15 mouse cellular contexts compared by ENCODE assay signal in genomic region chr5:77090521-77091096, GRCm38 (mm10). TPM values are rescaled to one million over a fixed set of nuclear protein-coding genes. Genes with fewer than 3 reads are reported as not detected.
DNase-seq lines count a peak whose midpoint lies in the region; ATAC-seq and TF ChIP-seq lines count a peak whose summit lies in the region.
"Had no signal": no experiment of that assay in that cellular context is flagged by ENCODE, and none has a peak within 500 bp of the region (broad histone marks: within the 10 kb centered on the region; RNA-seq: fewer than 3 reads in every experiment).

No protein-coding gene starts in this region.

- ATAC-seq in heart, embryonic 13.5 days (ENCODE audit: extremely low read depth, insufficient number of reproducible peaks, low FRiP score, low TSS enrichment), result no peak
- no peak for ATAC-seq in lung, postnatal 0 days
- ATAC-seq in neural tube, embryonic 14.5 days (ENCODE audit: low read depth), result 0 out of 2 replicates have a peak, but pooled peaks have one; percentile 20
- ATAC-seq: intestine, embryonic 15.5 days had no signal

- DNase-seq in heart, postnatal 4 days, result no peak
- peak; percentile 44 for DNase-seq in lung, postnatal 0 days (ENCODE audit: low spot score)
- DNase-seq in lung, postnatal 10 days, result no peak
- peak; percentile 54 for DNase-seq in forebrain, embryonic 10.5 days (ENCODE audit: extremely low spot score, low spot score)
- DNase-seq in frontal cortex, postnatal 36 days (ENCODE audit: low spot score in 2 of 2), result no peak
- no peak for DNase-seq in cerebellum, adult 11 months
- DNase-seq: cerebellum, postnatal 14 days; kidney, postnatal 14 days; thymus, postnatal 14 days had no signal

- no peak overlapping the region for H3K4me3 ChIP-seq in heart, embryonic 13.5 days
- H3K4me3 ChIP-seq in lung, postnatal 0 days (ENCODE audit: low read depth, low read length), result no peak overlapping the region
- H3K4me3 ChIP-seq in forebrain, embryonic 10.5 days, result no peak overlapping the region
- no peak overlapping the region for H3K4me3 ChIP-seq in neural tube, embryonic 14.5 days (ENCODE audit: low read depth, low read length)
- H3K4me3 ChIP-seq: intestine, embryonic 15.5 days; limb, embryonic 13.5 days; stomach, embryonic 15.5 days had no signal

- no peak overlapping the region for H3K9ac ChIP-seq in heart, embryonic 13.5 days
- no peak overlapping the region for H3K9ac ChIP-seq in lung, postnatal 0 days (replicated peaks; ENCODE audit: low read depth)
- H3K9ac ChIP-seq in neural tube, embryonic 14.5 days (replicated peaks; ENCODE audit: low read depth, low read length), result no peak overlapping the region
- H3K9ac ChIP-seq: intestine, embryonic 15.5 days; limb, embryonic 13.5 days; stomach, embryonic 15.5 days had no signal

- H3K4me1 ChIP-seq in heart, embryonic 13.5 days, result peaks cover 58% of the 10 kb centered on the region
- H3K4me1 ChIP-seq in lung, postnatal 0 days (ENCODE audit: insufficient read depth, low read depth, low read length), result no peaks in the 10 kb centered on the region
- peaks cover 63% of the 10 kb centered on the region for H3K4me1 ChIP-seq in forebrain, embryonic 10.5 days
- H3K4me1 ChIP-seq in neural tube, embryonic 14.5 days (ENCODE audit: control insufficient read depth, insufficient read depth, low read length), result peaks cover 8% of the 10 kb centered on the region; the same call in 1 of the 2 replicates

- H3K36me3 ChIP-seq in heart, embryonic 13.5 days, result peaks cover 48% of the 10 kb centered on the region
- H3K36me3 ChIP-seq in lung, postnatal 0 days (ENCODE audit: insufficient read depth, low read length), result 0 out of 2 replicates have a peak, but pooled peaks cover 4% of the 10 kb centered on the region
- H3K36me3 ChIP-seq in forebrain, embryonic 10.5 days (replicated peaks), result peaks cover 7% of the 10 kb centered on the region; the same call in 1 of the 2 replicates
- no peaks in the 10 kb centered on the region for H3K36me3 ChIP-seq in neural tube, embryonic 14.5 days (ENCODE audit: control insufficient read depth, insufficient read depth, low read length)
- H3K36me3 ChIP-seq: intestine, embryonic 15.5 days; limb, embryonic 13.5 days; stomach, embryonic 15.5 days had no signal

- WGBS in heart, embryonic 13.5 days, result 35% methylated on average over 5 of the region's 5 CpGs
- WGBS in lung, postnatal 0 days, result 44% methylated on average over 5 of the region's 5 CpGs
- WGBS in forebrain, embryonic 10.5 days, result 53% methylated on average over 5 of the region's 5 CpGs
- WGBS in neural tube, embryonic 14.5 days, result 41% methylated on average over 5 of the region's 5 CpGs

- no peak overlapping the region for H3K4me2 ChIP-seq in heart, embryonic 13.5 days
- no peak overlapping the region for H3K4me2 ChIP-seq in lung, postnatal 0 days (replicated peaks; ENCODE audit: low read depth, low read length)
- H3K4me2 ChIP-seq in neural tube, embryonic 14.5 days (ENCODE audit: low read depth, low read length), result no peak overlapping the region
- H3K4me2 ChIP-seq: intestine, embryonic 15.5 days; limb, embryonic 13.5 days; midbrain, embryonic 11.5 days; stomach, embryonic 15.5 days had no signal

- peaks cover 1% of the 10 kb centered on the region; the same call in 1 of the 2 replicates for H3K27me3 ChIP-seq in heart, embryonic 13.5 days (replicated peaks)
- no peaks in the 10 kb centered on the region for H3K27me3 ChIP-seq in lung, postnatal 0 days (replicated peaks; ENCODE audit: insufficient read depth, low read length)
- H3K27me3 ChIP-seq in forebrain, embryonic 10.5 days (ENCODE audit: poor library complexity, severe bottlenecking), result peaks cover 64% of the 10 kb centered on the region
- no peaks in the 10 kb centered on the region for H3K27me3 ChIP-seq in neural tube, embryonic 14.5 days (ENCODE audit: control insufficient read depth, insufficient read depth, low read length)
- H3K27me3 ChIP-seq: intestine, embryonic 15.5 days; stomach, embryonic 15.5 days had no signal

- no peak for TF ChIP-seq CTCF in lung, postnatal 0 days (IDR thresholded peaks at IDR 0.05)

- H3K27ac ChIP-seq in heart, embryonic 13.5 days (replicated peaks), result peak overlapping the region; percentile 38
- H3K27ac ChIP-seq in lung, postnatal 0 days (ENCODE audit: low read length), result no peak overlapping the region
- peak overlapping the region; percentile 20; the same call in 1 of the 2 replicates for H3K27ac ChIP-seq in forebrain, embryonic 10.5 days
- peak overlapping the region; percentile 61; the same call in 1 of the 2 replicates for H3K27ac ChIP-seq in neural tube, embryonic 14.5 days (ENCODE audit: low read depth, low read length)
- H3K27ac ChIP-seq: intestine, embryonic 15.5 days; limb, embryonic 13.5 days; stomach, embryonic 15.5 days had no signal

- TF ChIP-seq EP300 in lung, postnatal 0 days (IDR thresholded peaks at IDR 0.05), result 0 out of 2 replicates have a peak, but pooled peaks have one; percentile 12

- H3K9me3 ChIP-seq in heart, embryonic 13.5 days, result no peaks in the 10 kb centered on the region
- H3K9me3 ChIP-seq in lung, postnatal 0 days (ENCODE audit: low read length), result no peaks in the 10 kb centered on the region
- H3K9me3 ChIP-seq in forebrain, embryonic 10.5 days, result no peaks in the 10 kb centered on the region
- no peaks in the 10 kb centered on the region for H3K9me3 ChIP-seq in neural tube, embryonic 14.5 days (ENCODE audit: control insufficient read depth, low read length)
- H3K9me3 ChIP-seq: intestine, embryonic 15.5 days; limb, embryonic 13.5 days; stomach, embryonic 15.5 days had no signal

RNA-seq across cellular contexts. Expression of gene Hopx, which starts 24.3 kb away (rescaled TPM):
- polyA plus RNA-seq in heart, embryonic 13.5 days (2015; fragmentation: Nextera tagmentation; extraction: Ambion mirVana), result 12.6 and 16.4 TPM in 2 replicates
- 100 to 1,000 TPM; 432 to 451 TPM for total RNA-seq in heart, postnatal 4 days (2021)
- polyA plus RNA-seq in lung, postnatal 0 days (2015; fragmentation: Nextera tagmentation; extraction: Ambion mirVana), result 49.0 and 49.5 TPM in 2 replicates
- 0.23 and 0.55 TPM in 2 replicates for polyA plus RNA-seq in forebrain, embryonic 10.5 days (2016; fragmentation: Nextera tagmentation; extraction: Ambion mirVana)
- 16.2 and 29.3 TPM in 2 replicates for polyA plus RNA-seq in neural tube, embryonic 14.5 days (2014; fragmentation: Nextera tagmentation; extraction: Ambion mirVana)

Comparison
In these comparisons a context has a peak if more than half of its experiments do, and no peak if none do; other contexts are left out.
1. DNase-seq: peak in lung, postnatal 0 days (single experiment) and forebrain, embryonic 10.5 days (single experiment); none in heart, postnatal 4 days (single experiment), lung, postnatal 10 days (single experiment), frontal cortex, postnatal 36 days (0 of 2) and cerebellum, adult 11 months (single experiment).